Mouse (Mus musculus): ENCODE measurements around the gene Lhx5.

Lhx5 gene

GRCm38 (mm10) chr5:120467026-120467425, 35.5 kb downstream of the Lhx5 start:
- DNase-seq = no peak

- no peak for DNase-seq
Observed at GRCm38 (mm10) chr5:120468336-120468735, 36.8 kb downstream of the Lhx5 start.

GRCm38 (mm10) chr5:120468830-120469229, 37.3 kb downstream of the Lhx5 start:
- no peak for DNase-seq

GRCm38 (mm10) chr5:120471538-120471937, 40.0 kb downstream of the Lhx5 start:
- no peak for DNase-seq

- no peak for DNase-seq
Observed at GRCm38 (mm10) chr5:120472770-120473169, 41.3 kb downstream of the Lhx5 start, which contains the start of gene Sdsl. Sdsl (minus strand) TSS chr5:120472810.

- no peak for DNase-seq
Observed at GRCm38 (mm10) chr5:120473361-120473760, 41.9 kb downstream of the Lhx5 start.

GRCm38 (mm10) chr5:120475861-120476260, 44.4 kb downstream of the Lhx5 start:
- DNase-seq = no peak

GRCm38 (mm10) chr5:120476296-120476695, 44.8 kb downstream of the Lhx5 start, which contains the start of gene Sds:
Sds (plus strand) TSS chr5:120476526.
- DNase-seq = no peak

GRCm38 (mm10) chr5:120477993-120478392, 46.5 kb downstream of the Lhx5 start:
- no peak for DNase-seq

GRCm38 (mm10) chr5:120479538-120479937, 48.0 kb downstream of the Lhx5 start:
- DNase-seq = no peak

- no peak for DNase-seq
Observed at GRCm38 (mm10) chr5:120481205-120481604, 49.7 kb downstream of the Lhx5 start.

GRCm38 (mm10) chr5:120483399-120483798, 51.9 kb downstream of the Lhx5 start:
- DNase-seq = no peak

- DNase-seq = no peak
Observed at GRCm38 (mm10) chr5:120487844-120488243, 56.3 kb downstream of the Lhx5 start.

- peak; percentile 54 for DNase-seq
Observed at GRCm38 (mm10) chr5:120490679-120491192, 59.2 kb downstream of the Lhx5 start.

All from cerebellum, adult 11 months (tissue).